Mouse (Mus musculus): ENCODE results near the gene Fan1. TPM values are rescaled to one million over a fixed set of nuclear protein-coding genes. Genes with fewer than 3 reads are reported as not detected.

The Fan1 gene
- polyA plus RNA-seq (2015; fragmentation: Nextera tagmentation; extraction: Ambion mirVana), result 4.4 and 4.8 TPM in 2 replicates

- peak; percentile 92 for ATAC-seq (replicated peaks; ENCODE audit: insufficient number of reproducible peaks, insufficient read depth, low FRiP score, low read depth)
- no peaks in the 10 kb centered on the region for H3K9me3 ChIP-seq (replicated peaks)
- H3K27ac ChIP-seq, result peak within 1 kb of the TSS; percentile 98
- 3% methylated on average over 27 of the region's 27 CpGs for WGBS
- peak within 1 kb of the TSS; percentile 80 for H3K4me3 ChIP-seq
- H3K27me3 ChIP-seq, result no peaks in the 10 kb centered on the region
- H3K36me3 ChIP-seq, result peaks cover 27% of the 10 kb centered on the region
- H3K4me1 ChIP-seq (replicated peaks), result peaks cover 6% of the 10 kb centered on the region; the same call in 1 of the 2 replicates
- peak within 1 kb of the TSS; percentile 82 for H3K9ac ChIP-seq
- H3K4me2 ChIP-seq, result peak within 1 kb of the TSS; percentile 74
Observed at GRCm38 (mm10) chr7:64373830-64374562, at the start of gene Fan1. Fan1 (minus strand) TSS chr7:64374095.

GRCm38 (mm10) chr7:64403989-64404388 lies 30.1 kb upstream of the Fan1 start:
- Histone ChIP-seq H3K36me3 (no peaks in the 10 kb centered on the region; the same call in 1 of the 2 replicates), H3K4me1 (replicated peaks) (no peaks in the 10 kb centered on the region), H3K27me3 (no peaks in the 10 kb centered on the region), H3K9ac (no peak overlapping the region), H3K4me2 (no peak overlapping the region), H3K4me3 (no peak overlapping the region), H3K9me3 (replicated peaks) (no peaks in the 10 kb centered on the region), H3K27ac (no peak overlapping the region)
- no peak for ATAC-seq (replicated peaks; ENCODE audit: insufficient number of reproducible peaks, insufficient read depth, low FRiP score, low read depth)
- WGBS, result 86% methylated on average over 8 of the region's 8 CpGs

- no peak overlapping the region for H3K4me2 ChIP-seq
- 85% methylated on average over 4 of the region's 4 CpGs for WGBS
- no peaks in the 10 kb centered on the region; the same call in 1 of the 2 replicates for H3K36me3 ChIP-seq
- H3K4me1 ChIP-seq (replicated peaks), result no peaks in the 10 kb centered on the region
- no peak overlapping the region for H3K4me3 ChIP-seq
- no peaks in the 10 kb centered on the region for H3K27me3 ChIP-seq
- ATAC-seq (replicated peaks; ENCODE audit: insufficient number of reproducible peaks, insufficient read depth, low FRiP score, low read depth), result no peak
- no peak overlapping the region for H3K9ac ChIP-seq
- no peak overlapping the region for H3K27ac ChIP-seq
- no peaks in the 10 kb centered on the region for H3K9me3 ChIP-seq (replicated peaks)
Observed at GRCm38 (mm10) chr7:64402452-64402851, 28.6 kb upstream of the Fan1 start.

GRCm38 (mm10) chr7:64400725-64401124 lies 26.8 kb upstream of the Fan1 start:
- no peak for ATAC-seq (replicated peaks; ENCODE audit: insufficient number of reproducible peaks, insufficient read depth, low FRiP score, low read depth)
- Histone ChIP-seq H3K27ac (no peak overlapping the region), H3K27me3 (no peaks in the 10 kb centered on the region), H3K4me1 (replicated peaks) (no peaks in the 10 kb centered on the region), H3K36me3 (no peaks in the 10 kb centered on the region; the same call in 1 of the 2 replicates), H3K9ac (no peak overlapping the region), H3K9me3 (replicated peaks) (no peaks in the 10 kb centered on the region), H3K4me2 (no peak overlapping the region), H3K4me3 (no peak overlapping the region)
- 81% methylated on average over 1 of the region's 1 CpGs for WGBS

DNA sequence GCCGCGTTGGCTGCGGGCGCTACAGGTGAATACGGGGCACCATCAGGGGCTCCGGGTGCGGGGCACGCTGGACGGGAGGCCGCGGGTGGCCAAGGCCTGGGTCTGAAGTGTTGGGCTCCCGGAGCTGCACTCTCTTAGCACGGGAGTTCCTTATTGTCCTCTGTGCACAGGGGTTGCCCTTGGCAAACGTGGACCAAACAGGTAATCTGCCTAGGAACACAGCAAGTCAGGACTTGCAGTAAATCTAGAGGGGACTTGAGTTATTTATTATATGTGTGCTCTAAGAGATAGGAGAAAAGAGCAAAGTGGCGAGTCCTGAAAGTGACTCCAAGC lies 18.9 kb upstream of the Fan1 start:
- under 1% methylated on average over 15 of the region's 15 CpGs for WGBS
- ATAC-seq (replicated peaks; ENCODE audit: insufficient number of reproducible peaks, insufficient read depth, low FRiP score, low read depth), result peak; percentile 21; the same call in 1 of the 2 replicates
- H3K27ac ChIP-seq, result peak overlapping the region; percentile 86
- no peaks in the 10 kb centered on the region for H3K27me3 ChIP-seq
- H3K4me1 ChIP-seq (replicated peaks), result peaks cover 15% of the 10 kb centered on the region
- H3K9me3 ChIP-seq (replicated peaks), result no peaks in the 10 kb centered on the region
- peaks cover 19% of the 10 kb centered on the region; the same call in 1 of the 2 replicates for H3K36me3 ChIP-seq
- H3K4me3 ChIP-seq, result peak overlapping the region; percentile 72
- H3K4me2 ChIP-seq, result peak overlapping the region; percentile 95
- peak overlapping the region; percentile 85 for H3K9ac ChIP-seq

- H3K27me3 ChIP-seq, result no peaks in the 10 kb centered on the region
- peak within 1 kb of the TSS; percentile 86 for H3K27ac ChIP-seq
- under 1% methylated on average over 54 of the region's 54 CpGs for WGBS
- peak within 1 kb of the TSS; percentile 72 for H3K4me3 ChIP-seq
- H3K9ac ChIP-seq, result peak within 1 kb of the TSS; percentile 85
- peaks cover 23% of the 10 kb centered on the region for H3K36me3 ChIP-seq
- peak within 1 kb of the TSS; percentile 95 for H3K4me2 ChIP-seq
- no peaks in the 10 kb centered on the region for H3K9me3 ChIP-seq (replicated peaks)
- peak; percentile 99 for ATAC-seq (replicated peaks; ENCODE audit: insufficient number of reproducible peaks, insufficient read depth, low FRiP score, low read depth)
- peaks cover 15% of the 10 kb centered on the region for H3K4me1 ChIP-seq (replicated peaks)
Observed at GRCm38 (mm10) chr7:64392122-64392818, 18.4 kb upstream of the Fan1 start, which contains the start of the genes Mphosph10 and Mcee. Mphosph10 (minus strand) TSS chr7:64392268. Mcee (plus strand) TSS chr7:64392607.

DNA sequence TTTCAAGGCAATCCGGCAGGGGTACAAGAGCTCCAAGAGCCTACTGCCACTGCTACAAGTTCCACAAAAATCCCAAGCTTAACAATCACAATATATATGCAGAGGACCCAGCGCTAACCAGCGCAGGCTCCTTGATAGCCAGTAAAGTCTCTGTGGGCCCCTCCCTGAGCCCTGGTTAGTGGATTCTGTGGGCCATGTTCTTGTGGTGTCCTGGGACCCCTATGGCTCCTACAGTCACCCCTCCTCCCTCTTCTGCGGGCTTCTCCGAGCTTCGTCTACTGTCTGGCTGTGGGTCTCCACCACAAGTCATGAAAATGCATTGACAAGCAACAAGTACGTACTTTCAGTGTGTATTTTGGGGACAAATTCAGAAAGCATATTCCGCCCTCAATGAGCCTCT lies 17.6 kb upstream of the Fan1 start:
- H3K9me3 ChIP-seq (replicated peaks), result no peaks in the 10 kb centered on the region
- H3K27ac ChIP-seq, result peak overlapping the region; percentile 86
- WGBS, result 2% methylated on average over 8 of the region's 8 CpGs
- ATAC-seq (replicated peaks; ENCODE audit: insufficient number of reproducible peaks, insufficient read depth, low FRiP score, low read depth), result no peak
- H3K9ac ChIP-seq, result peak overlapping the region; percentile 83
- H3K36me3 ChIP-seq, result peaks cover 31% of the 10 kb centered on the region
- H3K4me1 ChIP-seq (replicated peaks), result peaks cover 15% of the 10 kb centered on the region
- peak overlapping the region; percentile 95 for H3K4me2 ChIP-seq
- peak overlapping the region; percentile 72 for H3K4me3 ChIP-seq
- no peaks in the 10 kb centered on the region for H3K27me3 ChIP-seq

- H3K4me3 ChIP-seq, result peak overlapping the region; percentile 80
- H3K36me3 ChIP-seq, result peaks cover 20% of the 10 kb centered on the region
- H3K27ac ChIP-seq, result peak overlapping the region; percentile 98
- ATAC-seq (replicated peaks; ENCODE audit: insufficient number of reproducible peaks, insufficient read depth, low FRiP score, low read depth), result no peak
- peaks cover 6% of the 10 kb centered on the region; the same call in 1 of the 2 replicates for H3K4me1 ChIP-seq (replicated peaks)
- H3K9ac ChIP-seq, result peak overlapping the region; percentile 82
- H3K27me3 ChIP-seq, result no peaks in the 10 kb centered on the region
- no peaks in the 10 kb centered on the region for H3K9me3 ChIP-seq (replicated peaks)
- H3K4me2 ChIP-seq, result peak overlapping the region; percentile 74
- 10% methylated on average over 18 of the region's 18 CpGs for WGBS
Observed at GRCm38 (mm10) chr7:64373147-64373829, 607 bp downstream of the Fan1 start.

DNA sequence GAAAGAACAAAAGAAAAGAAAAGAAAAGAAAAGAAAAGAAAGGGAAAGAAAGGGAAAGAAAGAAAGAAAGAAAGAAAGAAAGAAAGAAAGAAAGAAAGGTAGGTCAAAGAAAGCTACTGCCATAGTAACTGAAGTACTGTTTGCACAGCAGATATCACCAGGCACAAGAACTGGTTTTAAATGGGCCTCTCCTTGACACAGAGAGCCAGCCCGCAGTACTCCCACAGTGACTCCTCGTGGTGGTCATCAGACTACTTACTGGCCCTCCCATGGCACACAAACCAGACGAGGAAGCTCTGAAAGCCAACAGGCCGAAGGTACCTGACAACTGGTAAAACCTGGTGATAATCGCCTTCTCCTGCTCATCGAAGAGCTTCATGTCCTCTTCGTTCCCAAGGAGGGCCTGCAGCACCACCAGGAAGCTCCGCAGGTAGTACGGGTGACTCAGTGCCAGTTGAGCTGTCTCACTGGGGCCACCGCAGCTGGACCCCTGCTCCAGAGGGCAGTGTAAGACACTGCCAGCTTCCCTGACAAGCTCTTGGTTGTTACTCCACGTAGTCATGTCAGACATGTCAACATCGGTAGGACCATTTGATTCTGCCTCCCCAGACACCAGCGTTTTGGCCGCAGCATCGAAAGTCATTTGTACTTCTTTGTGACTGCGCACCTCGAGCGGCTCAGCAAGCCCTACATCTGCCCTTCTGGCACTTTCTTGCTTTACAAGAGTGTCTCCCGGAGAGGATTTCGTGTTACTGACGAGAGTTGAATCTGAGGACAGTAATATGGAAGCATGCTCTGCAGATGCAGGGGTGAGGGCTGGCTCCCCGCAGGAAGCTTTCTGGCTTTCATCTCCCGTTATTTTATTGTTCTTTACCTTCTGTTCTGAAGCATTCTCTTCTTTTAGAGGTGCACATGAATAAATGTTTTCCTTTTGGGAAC lies 1.7 kb downstream of the Fan1 start:
- no peaks in the 10 kb centered on the region for H3K27me3 ChIP-seq
- 87% methylated on average over 23 of the region's 23 CpGs for WGBS
- no peaks in the 10 kb centered on the region for H3K9me3 ChIP-seq (replicated peaks)
- no peak overlapping the region for H3K4me3 ChIP-seq
- no peak overlapping the region for H3K4me2 ChIP-seq
- H3K36me3 ChIP-seq, result peaks cover 13% of the 10 kb centered on the region
- H3K4me1 ChIP-seq (replicated peaks), result peaks cover 6% of the 10 kb centered on the region; the same call in 1 of the 2 replicates
- no peak overlapping the region for H3K9ac ChIP-seq
- H3K27ac ChIP-seq, result no peak overlapping the region
- no peak for ATAC-seq (replicated peaks; ENCODE audit: insufficient number of reproducible peaks, insufficient read depth, low FRiP score, low read depth)

GRCm38 (mm10) chr7:64369841-64370240 lies 4.1 kb downstream of the Fan1 start:
- Histone ChIP-seq H3K9ac (no peak overlapping the region), H3K27me3 (no peaks in the 10 kb centered on the region), H3K4me1 (replicated peaks) (peaks cover 6% of the 10 kb centered on the region; the same call in 1 of the 2 replicates), H3K9me3 (replicated peaks) (no peaks in the 10 kb centered on the region), H3K36me3 (peaks cover 19% of the 10 kb centered on the region), H3K4me3 (no peak overlapping the region), H3K27ac (no peak overlapping the region), H3K4me2 (no peak overlapping the region)
- 82% methylated on average over 6 of the region's 6 CpGs for WGBS
- no peak for ATAC-seq (replicated peaks; ENCODE audit: insufficient number of reproducible peaks, insufficient read depth, low FRiP score, low read depth)
